Comparison of ENCODE assay signal across 28 mouse cellular contexts in genomic region chr4:82155642-82156320, GRCm38 (mm10).
A peak's percentile ranks its signal among the peaks of the same experiment; 100 is the strongest.
DNase-seq lines count a peak whose midpoint lies in the region; ATAC-seq and TF ChIP-seq lines count a peak whose summit lies in the region.
"Had no signal": no experiment of that assay in that cellular context is flagged by ENCODE, and none has a peak within 500 bp of the region (broad histone marks: within the 10 kb centered on the region; RNA-seq: fewer than 3 reads in every experiment).

No protein-coding gene starts in this region.

- no peaks in the 10 kb centered on the region for H3K9me3 ChIP-seq in liver, postnatal 0 days (ENCODE audit: low read length)
- no peaks in the 10 kb centered on the region for H3K9me3 ChIP-seq in embryonic facial prominence, embryonic 11.5 days (replicated peaks; ENCODE audit: control insufficient read depth, low read length)
- no peaks in the 10 kb centered on the region for H3K9me3 ChIP-seq in limb, embryonic 10.5 days (replicated peaks)
- H3K9me3 ChIP-seq in limb, embryonic 15.5 days = no peaks in the 10 kb centered on the region
- no peaks in the 10 kb centered on the region for H3K9me3 ChIP-seq in kidney, embryonic 14.5 days (ENCODE audit: control insufficient read depth, low read length)
- H3K9me3 ChIP-seq: forebrain, embryonic 15.5 days; heart, embryonic 10.5 days; heart, embryonic 15.5 days; neural tube, embryonic 12.5 days had no signal

- no peaks in the 10 kb centered on the region for H3K36me3 ChIP-seq in liver, adult 2 months (ENCODE audit: control insufficient read depth, insufficient read depth, low read length)
- H3K36me3 ChIP-seq in liver, postnatal 0 days (replicated peaks; ENCODE audit: insufficient read depth, low read length) = no peaks in the 10 kb centered on the region
- H3K36me3 ChIP-seq in embryonic facial prominence, embryonic 11.5 days (replicated peaks; ENCODE audit: control insufficient read depth, insufficient read depth, low read depth, low read length) = no peaks in the 10 kb centered on the region
- no peaks in the 10 kb centered on the region for H3K36me3 ChIP-seq in limb, embryonic 10.5 days
- H3K36me3 ChIP-seq in limb, embryonic 15.5 days = no peaks in the 10 kb centered on the region
- no peaks in the 10 kb centered on the region for H3K36me3 ChIP-seq in kidney, embryonic 14.5 days (ENCODE audit: control insufficient read depth, insufficient read depth, low read length)
- H3K36me3 ChIP-seq: forebrain, embryonic 15.5 days; heart, embryonic 10.5 days; heart, embryonic 15.5 days; neural tube, embryonic 12.5 days had no signal

- H3K27ac ChIP-seq in liver, adult 2 months (replicated peaks; ENCODE audit: insufficient read depth, low read depth, low read length) = no peak overlapping the region
- H3K27ac ChIP-seq in liver, postnatal 0 days (ENCODE audit: low read depth) = no peak overlapping the region
- H3K27ac ChIP-seq in embryonic facial prominence, embryonic 11.5 days (replicated peaks; ENCODE audit: low read depth, low read length) = no peak overlapping the region
- no peak overlapping the region for H3K27ac ChIP-seq in limb, embryonic 10.5 days
- H3K27ac ChIP-seq in limb, embryonic 15.5 days = peak overlapping the region; percentile 69
- H3K27ac ChIP-seq in kidney, embryonic 14.5 days (ENCODE audit: low read depth, low read length) = no peak overlapping the region
- H3K27ac ChIP-seq: forebrain, embryonic 15.5 days; heart, embryonic 10.5 days; heart, embryonic 15.5 days; hindbrain, embryonic 14.5 days; neural tube, embryonic 12.5 days had no signal

- TF ChIP-seq EP300 in liver, postnatal 0 days (IDR thresholded peaks at IDR 0.05; ENCODE audit: low read depth) = no peak

- no peak for ATAC-seq in liver, postnatal 0 days
- ATAC-seq in embryonic facial prominence, embryonic 11.5 days (replicated peaks; ENCODE audit: insufficient number of reproducible peaks, low FRiP score, low TSS enrichment, low read depth) = no peak; the same call in 1 of the 2 replicates
- no peak for ATAC-seq in limb, embryonic 15.5 days (ENCODE audit: insufficient number of reproducible peaks, low FRiP score, low TSS enrichment, low read depth)
- ATAC-seq in kidney, embryonic 14.5 days (ENCODE audit: low FRiP score, low TSS enrichment) = no peak
- ATAC-seq: CD4-positive, CD25-positive, alpha-beta regulatory T cell, adult 4 months; forebrain, embryonic 15.5 days; inflammation-experienced regulatory T-cells, adult 6 months; midbrain, embryonic 16.5 days had no signal

- no peak for TF ChIP-seq POLR2A in liver, adult 2 months (IDR thresholded peaks at IDR 0.05; ENCODE audit: extremely low read depth, insufficient read depth, low read length)

- no peak for TF ChIP-seq CTCF in liver, adult 2 months (IDR thresholded peaks at IDR 0.05; ENCODE audit: low read depth, low read length)
- no peak for TF ChIP-seq CTCF in liver, postnatal 0 days (IDR thresholded peaks at IDR 0.05; ENCODE audit: low read depth)

- H3K27me3 ChIP-seq in liver, adult 2 months (ENCODE audit: control insufficient read depth, insufficient read depth, low read length) = no peaks in the 10 kb centered on the region
- no peaks in the 10 kb centered on the region for H3K27me3 ChIP-seq in liver, postnatal 0 days (ENCODE audit: insufficient read depth, low read length)
- H3K27me3 ChIP-seq in embryonic facial prominence, embryonic 11.5 days (ENCODE audit: control insufficient read depth, insufficient read depth, low read length) = no peaks in the 10 kb centered on the region
- H3K27me3 ChIP-seq in limb, embryonic 10.5 days (ENCODE audit: low read depth, poor library complexity, severe bottlenecking) = no peaks in the 10 kb centered on the region
- no peaks in the 10 kb centered on the region for H3K27me3 ChIP-seq in limb, embryonic 15.5 days
- peaks cover 20% of the 10 kb centered on the region for H3K27me3 ChIP-seq in kidney, embryonic 14.5 days (ENCODE audit: control insufficient read depth, insufficient read depth, low read length)
- H3K27me3 ChIP-seq: forebrain, embryonic 15.5 days; heart, embryonic 15.5 days; neural tube, embryonic 12.5 days had no signal

- peak; percentile 24 for DNase-seq in liver, adult 2 months (ENCODE audit: extremely low read depth, low read depth, low spot score)
- no peak for DNase-seq in liver, postnatal 0 days
- peak; percentile 22 for DNase-seq in embryonic facial prominence, embryonic 11.5 days (ENCODE audit: low spot score)
- peak; percentile 39 for DNase-seq in limb, embryonic 10.5 days (ENCODE audit: low spot score)
- DNase-seq in c-Kit-positive CD71-positive TER-119-positive erythroid progenitor cells, embryonic 14.5 days (ENCODE audit: low spot score) = no peak
- no peak for DNase-seq in adipocyte (ENCODE audit: low spot score)
- DNase-seq: adrenal gland, postnatal 25 days; cerebellum, adult 18-20 months; cerebellum, postnatal 10 days; gastrocnemius, postnatal 10 days; kidney, adult 2 months; kidney, postnatal 10 days; layer of hippocampus, adult 9-11 months; lung, postnatal 36 days; thymus, adult 2 months; thymus, postnatal 4 days had no signal

- H3K4me3 ChIP-seq in liver, adult 2 months (ENCODE audit: insufficient read depth, low read depth, low read length) = no peak overlapping the region
- no peak overlapping the region for H3K4me3 ChIP-seq in liver, postnatal 0 days (ENCODE audit: low read depth, low read length)
- no peak overlapping the region for H3K4me3 ChIP-seq in embryonic facial prominence, embryonic 11.5 days (ENCODE audit: low read depth, low read length)
- H3K4me3 ChIP-seq in limb, embryonic 10.5 days = no peak overlapping the region
- H3K4me3 ChIP-seq in limb, embryonic 15.5 days = no peak overlapping the region
- no peak overlapping the region for H3K4me3 ChIP-seq in kidney, embryonic 14.5 days (ENCODE audit: low read length)
- H3K4me3 ChIP-seq: forebrain, embryonic 15.5 days; heart, embryonic 10.5 days; heart, embryonic 15.5 days; neural tube, embryonic 12.5 days had no signal

- no peak overlapping the region for H3K4me2 ChIP-seq in liver, postnatal 0 days (ENCODE audit: low read depth, low read length)
- no peak overlapping the region for H3K4me2 ChIP-seq in embryonic facial prominence, embryonic 11.5 days (ENCODE audit: low read depth, low read length)
- H3K4me2 ChIP-seq in limb, embryonic 15.5 days = no peak overlapping the region
- H3K4me2 ChIP-seq in kidney, embryonic 14.5 days (replicated peaks; ENCODE audit: low read depth, low read length) = no peak overlapping the region
- H3K4me2 ChIP-seq: forebrain, embryonic 15.5 days; heart, embryonic 15.5 days; hindbrain, embryonic 14.5 days; liver, embryonic 11.5 days; midbrain, embryonic 11.5 days; neural tube, embryonic 12.5 days had no signal

- H3K9ac ChIP-seq in liver, adult 2 months (ENCODE audit: low read depth, low read length) = no peak overlapping the region
- no peak overlapping the region for H3K9ac ChIP-seq in liver, postnatal 0 days (replicated peaks)
- no peak overlapping the region for H3K9ac ChIP-seq in embryonic facial prominence, embryonic 11.5 days (replicated peaks; ENCODE audit: low read length)
- H3K9ac ChIP-seq in limb, embryonic 15.5 days = no peak overlapping the region
- no peak overlapping the region for H3K9ac ChIP-seq in kidney, embryonic 14.5 days (ENCODE audit: low read depth, low read length)
- H3K9ac ChIP-seq: forebrain, embryonic 15.5 days; heart, embryonic 15.5 days; hindbrain, embryonic 14.5 days; neural tube, embryonic 12.5 days had no signal

- no peaks in the 10 kb centered on the region for H3K79me2 ChIP-seq in liver, adult 2 months (ENCODE audit: control insufficient read depth, insufficient read depth, low read length)

- WGBS in liver, adult 2 months = 66% methylated on average over 7 of the region's 7 CpGs
- 45% methylated on average over 7 of the region's 7 CpGs for WGBS in liver, postnatal 0 days (ENCODE audit: insufficient replicate concordance)
- 26% methylated on average over 7 of the region's 7 CpGs for WGBS in embryonic facial prominence, embryonic 11.5 days
- WGBS in limb, embryonic 10.5 days = 12% methylated on average over 7 of the region's 7 CpGs
- WGBS in limb, embryonic 15.5 days = 23% methylated on average over 7 of the region's 7 CpGs
- WGBS in kidney, embryonic 14.5 days = 19% methylated on average over 7 of the region's 7 CpGs

- peaks cover 2% of the 10 kb centered on the region for H3K4me1 ChIP-seq in liver, adult 2 months (ENCODE audit: control insufficient read depth, insufficient read depth, low read length)
- no peaks in the 10 kb centered on the region for H3K4me1 ChIP-seq in liver, postnatal 0 days (ENCODE audit: insufficient read depth)
- H3K4me1 ChIP-seq in embryonic facial prominence, embryonic 11.5 days (ENCODE audit: control insufficient read depth, insufficient read depth, low read length) = no peaks in the 10 kb centered on the region; the same call in 1 of the 2 replicates
- peaks cover 55% of the 10 kb centered on the region for H3K4me1 ChIP-seq in limb, embryonic 10.5 days
- peaks cover 15% of the 10 kb centered on the region for H3K4me1 ChIP-seq in limb, embryonic 15.5 days
- no peaks in the 10 kb centered on the region for H3K4me1 ChIP-seq in kidney, embryonic 14.5 days (ENCODE audit: control insufficient read depth, insufficient read depth, low read length)
- H3K4me1 ChIP-seq: forebrain, embryonic 15.5 days; neural tube, embryonic 12.5 days had no signal

Comparison
In these comparisons a context has a peak if more than half of its experiments do, and no peak if none do; other contexts are left out.
1. DNase-seq: peak in liver, adult 2 months (single experiment), embryonic facial prominence, embryonic 11.5 days (single experiment) and limb, embryonic 10.5 days (single experiment); none in liver, postnatal 0 days (single experiment), c-Kit-positive CD71-positive TER-119-positive erythroid progenitor cells, embryonic 14.5 days (single experiment) and adipocyte (single experiment).